Comparison of ENCODE assay signal across 11 mouse cellular contexts in the genomic region with DNA sequence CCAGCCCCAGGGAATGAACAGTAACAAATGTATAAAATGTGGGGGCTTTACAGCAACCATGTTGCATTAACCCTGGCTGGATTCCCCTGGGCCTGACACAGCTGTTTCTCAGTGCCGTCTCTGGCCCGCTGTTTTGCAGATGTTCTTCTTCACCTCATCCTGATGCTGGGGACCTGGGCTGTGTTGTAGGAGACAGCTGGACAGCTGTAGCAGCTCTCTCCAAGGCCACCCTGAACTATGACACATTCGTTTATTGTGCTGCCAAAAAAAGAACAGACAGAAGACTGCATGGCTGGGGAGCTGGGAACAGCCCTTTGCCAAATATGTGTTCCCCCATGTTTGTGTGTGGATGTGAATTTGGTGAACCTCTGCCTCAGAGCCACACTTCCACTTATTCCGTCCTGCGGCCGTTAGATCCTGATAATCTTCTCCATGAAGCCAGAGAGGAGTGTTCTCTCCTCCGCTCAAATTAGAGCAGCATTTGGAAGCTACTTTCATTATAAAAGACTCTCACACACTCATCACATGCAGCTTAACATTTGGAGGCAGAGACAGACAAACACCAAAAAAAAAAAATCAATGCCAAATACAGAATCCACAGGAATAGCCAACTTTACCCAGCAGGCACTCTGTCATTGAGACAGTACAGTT. TPM values are rescaled to one million over a fixed set of nuclear protein-coding genes. Genes with fewer than 3 reads are reported as not detected.
DNase-seq lines count a peak whose midpoint lies in the region; ATAC-seq and TF ChIP-seq lines count a peak whose summit lies in the region.
"Had no signal": no experiment of that assay in that cellular context is flagged by ENCODE, and none has a peak within 500 bp of the region (broad histone marks: within the 10 kb centered on the region; RNA-seq: fewer than 3 reads in every experiment).

No protein-coding gene starts in this region.

- no peaks in the 10 kb centered on the region for H3K36me3 ChIP-seq in liver, adult 2 months (ENCODE audit: control insufficient read depth, insufficient read depth, low read length)
- H3K36me3 ChIP-seq in liver, embryonic 11.5 days (ENCODE audit: control insufficient read depth, insufficient read depth, low read length) = no peaks in the 10 kb centered on the region
- H3K36me3 ChIP-seq in stomach, embryonic 14.5 days (ENCODE audit: control insufficient read depth, insufficient read depth, low read length) = no peaks in the 10 kb centered on the region
- H3K36me3 ChIP-seq in hindbrain, postnatal 0 days (ENCODE audit: insufficient read depth, low read length) = no peaks in the 10 kb centered on the region
- no peaks in the 10 kb centered on the region for H3K36me3 ChIP-seq in hindbrain, embryonic 14.5 days (replicated peaks; ENCODE audit: control insufficient read depth, insufficient read depth)
- H3K36me3 ChIP-seq: neural tube, embryonic 13.5 days had no signal

- no peak for TF ChIP-seq POLR2A in liver, adult 2 months (IDR thresholded peaks at IDR 0.05; ENCODE audit: extremely low read depth, insufficient read depth, low read length)

- H3K79me2 ChIP-seq in liver, adult 2 months (ENCODE audit: control insufficient read depth, insufficient read depth, low read length) = peaks cover 2% of the 10 kb centered on the region; the same call in 1 of the 2 replicates

- intact Hi-C loops in heart, postnatal 25 days (cut with DNase I) = loop anchor here (5.0 kb wide), 1 partner anchor 117 kb away; no protein-coding TSS in a partner anchor

- H3K4me3 ChIP-seq in liver, adult 2 months (ENCODE audit: insufficient read depth, low read depth, low read length) = no peak overlapping the region
- no peak overlapping the region for H3K4me3 ChIP-seq in liver, embryonic 11.5 days (ENCODE audit: low read depth, low read length)
- no peak overlapping the region for H3K4me3 ChIP-seq in stomach, embryonic 14.5 days (ENCODE audit: low read depth, low read length)
- H3K4me3 ChIP-seq in hindbrain, postnatal 0 days (ENCODE audit: low read length) = no peak overlapping the region
- no peak overlapping the region for H3K4me3 ChIP-seq in hindbrain, embryonic 14.5 days (replicated peaks; ENCODE audit: low read length)
- H3K4me3 ChIP-seq: neural tube, embryonic 13.5 days had no signal

- no peak overlapping the region for H3K4me2 ChIP-seq in liver, embryonic 11.5 days
- H3K4me2 ChIP-seq in stomach, embryonic 14.5 days (replicated peaks; ENCODE audit: low read depth, low read length) = no peak overlapping the region
- no peak overlapping the region for H3K4me2 ChIP-seq in hindbrain, postnatal 0 days (ENCODE audit: low read depth, low read length)
- no peak overlapping the region for H3K4me2 ChIP-seq in hindbrain, embryonic 14.5 days (replicated peaks)
- H3K4me2 ChIP-seq: neural tube, embryonic 13.5 days had no signal

- DNase-seq in frontal cortex, postnatal 25 days (ENCODE audit: low spot score in 2 of 2) = no peak
- peak; percentile 79 for DNase-seq in liver, adult 2 months (ENCODE audit: extremely low read depth, low read depth, low spot score)
- DNase-seq in liver, embryonic 11.5 days (ENCODE audit: low spot score) = no peak
- peak; percentile 18 for DNase-seq in heart, postnatal 25 days (ENCODE audit: low spot score)
- DNase-seq in hindbrain, postnatal 0 days (ENCODE audit: low spot score) = no peak
- no peak for DNase-seq in hindbrain, embryonic 14.5 days (ENCODE audit: low spot score)

- ATAC-seq in frontal cortex, adult (ENCODE audit: low TSS enrichment) = 0 out of 2 replicates have a peak, but pooled peaks have one; percentile 57
- no peak for ATAC-seq in liver, embryonic 11.5 days (replicated peaks; ENCODE audit: low FRiP score)
- ATAC-seq in stomach, embryonic 14.5 days (ENCODE audit: insufficient number of reproducible peaks, insufficient read depth, low FRiP score, low read depth) = peak; percentile 74; the same call in 1 of the 2 replicates
- ATAC-seq in hindbrain, postnatal 0 days = no peak
- no peak for ATAC-seq in hindbrain, embryonic 14.5 days (ENCODE audit: low FRiP score)
- ATAC-seq: Patski had no signal

- no peaks in the 10 kb centered on the region for H3K9me3 ChIP-seq in liver, embryonic 11.5 days (ENCODE audit: control insufficient read depth, low read length)
- no peaks in the 10 kb centered on the region for H3K9me3 ChIP-seq in stomach, embryonic 14.5 days (ENCODE audit: control insufficient read depth, low read depth, low read length)
- H3K9me3 ChIP-seq in hindbrain, postnatal 0 days (ENCODE audit: low read length) = no peaks in the 10 kb centered on the region
- no peaks in the 10 kb centered on the region for H3K9me3 ChIP-seq in hindbrain, embryonic 14.5 days (ENCODE audit: control insufficient read depth, low read length)
- H3K9me3 ChIP-seq: neural tube, embryonic 13.5 days had no signal

- peaks cover 30% of the 10 kb centered on the region for H3K4me1 ChIP-seq in liver, adult 2 months (ENCODE audit: control insufficient read depth, insufficient read depth, low read length)
- H3K4me1 ChIP-seq in liver, embryonic 11.5 days (replicated peaks; ENCODE audit: control insufficient read depth, insufficient read depth, low read length) = no peaks in the 10 kb centered on the region
- H3K4me1 ChIP-seq in stomach, embryonic 14.5 days (ENCODE audit: control insufficient read depth, insufficient read depth, low read length) = peaks cover 14% of the 10 kb centered on the region
- H3K4me1 ChIP-seq in hindbrain, postnatal 0 days (ENCODE audit: insufficient read depth, low read length) = no peaks in the 10 kb centered on the region
- H3K4me1 ChIP-seq in hindbrain, embryonic 14.5 days (replicated peaks; ENCODE audit: control insufficient read depth, insufficient read depth, low read length) = no peaks in the 10 kb centered on the region
- H3K4me1 ChIP-seq: neural tube, embryonic 13.5 days had no signal

- peak overlapping the region; percentile 73 for H3K27ac ChIP-seq in liver, adult 2 months (replicated peaks; ENCODE audit: insufficient read depth, low read depth, low read length)
- no peak overlapping the region for H3K27ac ChIP-seq in liver, embryonic 11.5 days (ENCODE audit: low read depth, low read length)
- H3K27ac ChIP-seq in stomach, embryonic 14.5 days (ENCODE audit: low read length) = peak overlapping the region; percentile 12; the same call in 1 of the 2 replicates
- no peak overlapping the region for H3K27ac ChIP-seq in hindbrain, postnatal 0 days
- H3K27ac ChIP-seq in hindbrain, embryonic 14.5 days = no peak overlapping the region
- H3K27ac ChIP-seq: neural tube, embryonic 13.5 days had no signal

- no peaks in the 10 kb centered on the region for H3K27me3 ChIP-seq in liver, adult 2 months (ENCODE audit: control insufficient read depth, insufficient read depth, low read length)
- H3K27me3 ChIP-seq in liver, embryonic 11.5 days (replicated peaks; ENCODE audit: control insufficient read depth, insufficient read depth, low read length) = no peaks in the 10 kb centered on the region
- no peaks in the 10 kb centered on the region for H3K27me3 ChIP-seq in stomach, embryonic 14.5 days (ENCODE audit: control insufficient read depth, insufficient read depth, low read length)
- no peaks in the 10 kb centered on the region for H3K27me3 ChIP-seq in hindbrain, postnatal 0 days (ENCODE audit: insufficient read depth, low read length)
- no peaks in the 10 kb centered on the region for H3K27me3 ChIP-seq in hindbrain, embryonic 14.5 days (ENCODE audit: control insufficient read depth, insufficient read depth, low read length)
- H3K27me3 ChIP-seq: neural tube, embryonic 13.5 days had no signal

- 28% methylated on average over 7 of the region's 7 CpGs for WGBS in liver, adult 2 months
- WGBS in liver, embryonic 11.5 days = 75% methylated on average over 7 of the region's 7 CpGs
- 45% methylated on average over 7 of the region's 7 CpGs for WGBS in stomach, embryonic 14.5 days
- WGBS in hindbrain, postnatal 0 days = 73% methylated on average over 7 of the region's 7 CpGs
- WGBS in hindbrain, embryonic 14.5 days = 76% methylated on average over 7 of the region's 7 CpGs

- no peak for TF ChIP-seq CTCF in liver, adult 2 months (IDR thresholded peaks at IDR 0.05; ENCODE audit: low read depth, low read length)
- no peak for TF ChIP-seq CTCF in hindbrain, postnatal 0 days (IDR thresholded peaks at IDR 0.05; ENCODE audit: low read depth)

- peak overlapping the region; percentile 42 for H3K9ac ChIP-seq in liver, adult 2 months (ENCODE audit: low read depth, low read length)
- no peak overlapping the region for H3K9ac ChIP-seq in liver, embryonic 11.5 days (ENCODE audit: low read depth, low read length)
- no peak overlapping the region for H3K9ac ChIP-seq in stomach, embryonic 14.5 days (replicated peaks; ENCODE audit: low read depth, low read length)
- no peak overlapping the region for H3K9ac ChIP-seq in hindbrain, postnatal 0 days (replicated peaks; ENCODE audit: low read length)
- H3K9ac ChIP-seq in hindbrain, embryonic 14.5 days = no peak overlapping the region
- H3K9ac ChIP-seq: neural tube, embryonic 13.5 days had no signal

RNA-seq across cellular contexts. Expression of a gene that starts 14.1 kb away (rescaled TPM):
- total RNA-seq in liver, adult 2 months (2014; rRNA removed) = 0.18 and 0.20 TPM in 2 replicates
- 0.07 TPM in 1 of 2 replicates, not detected in the other for polyA plus RNA-seq in liver, adult 2 months (2012; rRNA removed)
- not detected in 2 replicates for polyA plus RNA-seq in liver, embryonic 11.5 days (2014; fragmentation: Nextera tagmentation; extraction: Ambion mirVana)
- under 1 TPM in 1 of 2 experiments, not detected in 1; 0.21 TPM for total RNA-seq in heart, postnatal 25 days (2021)
- polyA plus RNA-seq in stomach, embryonic 14.5 days (2014; fragmentation: Nextera tagmentation; extraction: Ambion mirVana) = 0.11 and 0.12 TPM in 2 replicates
- 0.10 TPM in 1 of 2 replicates, not detected in the other for total RNA-seq in hindbrain, postnatal 0 days (2014; rRNA removed)
- 0.10 and 0.13 TPM in 2 replicates for polyA plus RNA-seq in hindbrain, postnatal 0 days (2015; fragmentation: Nextera tagmentation; extraction: Ambion mirVana)
- polyA plus RNA-seq in hindbrain, embryonic 14.5 days (2014; fragmentation: Nextera tagmentation; extraction: Ambion mirVana) = 0.37 TPM in 1 of 2 replicates, not detected in the other
- total RNA-seq: megakaryocyte progenitor cell, adult 5-6 weeks had no signal
- polyA plus RNA-seq: Patski had no signal

RNA-seq across cellular contexts. Expression of a gene that starts 46.4 kb away (rescaled TPM):
- total RNA-seq in liver, adult 2 months (2014; rRNA removed) = not detected in 2 replicates
- 0.04 TPM in 2 replicates for polyA plus RNA-seq in liver, adult 2 months (2012; rRNA removed)
- polyA plus RNA-seq in liver, embryonic 11.5 days (2014; fragmentation: Nextera tagmentation; extraction: Ambion mirVana) = 0.04 TPM in 1 of 2 replicates, not detected in the other
- under 1 TPM; 0.08 to 0.10 TPM for total RNA-seq in heart, postnatal 25 days (2021)
- polyA plus RNA-seq in stomach, embryonic 14.5 days (2014; fragmentation: Nextera tagmentation; extraction: Ambion mirVana) = not detected in 2 replicates
- total RNA-seq in hindbrain, postnatal 0 days (2014; rRNA removed) = not detected in 2 replicates
- 0.09 and 0.10 TPM in 2 replicates for polyA plus RNA-seq in hindbrain, postnatal 0 days (2015; fragmentation: Nextera tagmentation; extraction: Ambion mirVana)
- 0.08 and 0.09 TPM in 2 replicates for polyA plus RNA-seq in hindbrain, embryonic 14.5 days (2014; fragmentation: Nextera tagmentation; extraction: Ambion mirVana)
- total RNA-seq: megakaryocyte progenitor cell, adult 5-6 weeks had no signal
- polyA plus RNA-seq: neural tube, embryonic 13.5 days had no signal

RNA-seq across cellular contexts. Expression of a gene that starts 57.1 kb away (rescaled TPM):
- 1,037 and 1,190 TPM in 2 replicates for total RNA-seq in liver, adult 2 months (2014; rRNA removed)
- polyA plus RNA-seq in liver, adult 2 months (2012; rRNA removed) = 206 and 249 TPM in 2 replicates
- polyA plus RNA-seq in liver, embryonic 11.5 days (2014; fragmentation: Nextera tagmentation; extraction: Ambion mirVana) = 125 and 130 TPM in 2 replicates
- 10 to 100 TPM; 10.8 to 11.4 TPM for total RNA-seq in heart, postnatal 25 days (2021)
- 58.7 and 62.9 TPM in 2 replicates for polyA plus RNA-seq in stomach, embryonic 14.5 days (2014; fragmentation: Nextera tagmentation; extraction: Ambion mirVana)
- total RNA-seq in hindbrain, postnatal 0 days (2014; rRNA removed) = 12.3 and 13.2 TPM in 2 replicates
- polyA plus RNA-seq in hindbrain, postnatal 0 days (2015; fragmentation: Nextera tagmentation; extraction: Ambion mirVana) = 15.6 and 19.1 TPM in 2 replicates
- polyA plus RNA-seq in hindbrain, embryonic 14.5 days (2014; fragmentation: Nextera tagmentation; extraction: Ambion mirVana) = 17.3 and 23.4 TPM in 2 replicates

Comparison
In these comparisons a context has a peak if more than half of its experiments do, and no peak if none do; other contexts are left out.
1. DNase-seq: peak in liver, adult 2 months (single experiment) and heart, postnatal 25 days (single experiment); none in frontal cortex, postnatal 25 days (0 of 2), liver, embryonic 11.5 days (single experiment), hindbrain, postnatal 0 days (single experiment) and hindbrain, embryonic 14.5 days (single experiment).
2. H3K27ac ChIP-seq: peak in liver, adult 2 months (single experiment) and stomach, embryonic 14.5 days (single experiment); none in liver, embryonic 11.5 days (single experiment), hindbrain, postnatal 0 days (single experiment) and hindbrain, embryonic 14.5 days (single experiment).
3. ATAC-seq: peak in frontal cortex, adult (single experiment) and stomach, embryonic 14.5 days (single experiment); none in liver, embryonic 11.5 days (single experiment), hindbrain, postnatal 0 days (single experiment) and hindbrain, embryonic 14.5 days (single experiment).